Mouse (Mus musculus): ENCODE measurements around the gene Il18r1.

Gene Il18r1

DNA sequence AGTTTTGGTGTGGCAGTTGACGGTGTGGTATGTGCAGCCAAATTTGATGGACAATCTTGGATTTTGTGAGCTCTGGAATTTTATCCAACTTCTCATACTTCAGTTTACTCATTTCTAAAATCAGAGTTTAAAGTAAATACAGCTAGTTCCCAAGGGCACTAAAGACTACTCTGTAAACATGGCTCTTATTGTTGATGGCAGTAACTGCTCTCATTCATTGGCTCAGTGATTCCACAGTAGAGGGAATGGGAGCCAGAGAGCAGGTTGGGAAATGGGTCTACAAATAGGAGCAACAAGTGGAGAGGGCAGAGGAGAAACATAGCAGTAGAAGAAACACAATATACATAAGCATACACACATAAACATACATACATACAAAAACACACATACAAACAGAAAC, 34.4 kb downstream of the Il18r1 start:
- DNase-seq: no peak

- DNase-seq: no peak
Measured at GRCm38 (mm10) chr1:40501126-40501525, 35.8 kb downstream of the Il18r1 start.

DNA sequence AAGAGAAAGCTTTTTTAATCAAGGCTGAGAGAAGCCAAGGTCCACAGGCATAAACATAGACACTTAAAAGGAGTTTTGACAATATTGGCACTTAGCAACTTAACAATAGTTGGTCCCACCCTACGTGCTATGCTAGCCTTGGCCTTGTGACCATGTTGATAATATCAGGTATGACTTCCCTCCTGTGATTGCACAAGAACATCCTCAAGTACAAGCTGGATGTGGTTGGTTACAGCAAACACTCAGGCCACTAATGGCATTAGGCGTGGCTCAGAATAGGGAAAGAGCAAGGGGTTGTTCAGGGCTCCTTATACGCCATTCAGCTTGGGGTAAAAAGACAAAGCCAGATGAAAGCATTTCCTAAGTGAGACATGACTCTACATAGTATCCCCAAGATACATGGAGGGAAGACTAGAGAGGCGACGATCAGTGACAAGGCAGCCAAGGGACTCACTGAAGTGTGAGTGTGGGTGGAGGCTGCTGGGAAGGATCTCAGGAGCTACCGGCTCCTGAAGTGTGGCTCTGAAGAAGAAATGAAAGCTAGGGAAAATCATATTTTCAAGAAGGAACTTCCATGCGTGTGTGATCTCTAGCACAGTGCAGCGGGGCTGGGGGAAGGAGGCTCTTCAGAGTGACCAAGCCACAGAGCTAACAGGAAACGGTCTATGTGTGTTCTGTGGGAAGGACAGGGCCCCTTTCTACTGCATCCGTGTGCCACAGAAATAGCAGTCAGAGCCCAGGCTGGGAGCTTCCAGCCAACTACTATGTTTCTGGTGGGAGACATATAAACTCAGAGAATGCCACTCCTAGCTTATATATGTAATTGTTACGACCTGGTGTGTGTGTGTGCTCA, 36.4 kb downstream of the Il18r1 start:
- peak; percentile 17 for DNase-seq

- no peak for DNase-seq
Measured at GRCm38 (mm10) chr1:40504548-40504947, 39.2 kb downstream of the Il18r1 start.

GRCm38 (mm10) chr1:40514851-40515585, 49.7 kb downstream of the Il18r1 start, which contains the start of gene Il18rap:
TSS of gene Il18rap (plus strand) at chr1:40515362.
- no peak for DNase-seq

DNA sequence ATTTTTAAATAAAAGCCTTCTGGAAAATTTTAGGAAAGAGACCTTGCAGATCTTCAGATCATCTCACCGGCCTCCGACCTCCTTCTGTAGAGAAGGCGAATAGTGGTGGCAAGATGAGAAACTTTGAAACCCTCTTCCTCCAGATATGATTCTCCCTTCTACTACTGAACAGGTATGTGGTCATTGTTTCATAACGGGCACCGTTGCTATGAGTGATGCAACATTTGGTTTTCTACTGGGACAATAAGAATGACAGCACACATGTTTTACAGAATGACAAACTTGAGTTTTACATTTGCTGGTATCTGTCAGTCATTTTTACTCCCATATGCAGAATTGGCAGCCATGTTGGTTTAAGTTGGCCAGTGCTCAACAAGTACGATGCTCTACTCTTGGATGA, 51.0 kb downstream of the Il18r1 start:
- DNase-seq: no peak

DNA sequence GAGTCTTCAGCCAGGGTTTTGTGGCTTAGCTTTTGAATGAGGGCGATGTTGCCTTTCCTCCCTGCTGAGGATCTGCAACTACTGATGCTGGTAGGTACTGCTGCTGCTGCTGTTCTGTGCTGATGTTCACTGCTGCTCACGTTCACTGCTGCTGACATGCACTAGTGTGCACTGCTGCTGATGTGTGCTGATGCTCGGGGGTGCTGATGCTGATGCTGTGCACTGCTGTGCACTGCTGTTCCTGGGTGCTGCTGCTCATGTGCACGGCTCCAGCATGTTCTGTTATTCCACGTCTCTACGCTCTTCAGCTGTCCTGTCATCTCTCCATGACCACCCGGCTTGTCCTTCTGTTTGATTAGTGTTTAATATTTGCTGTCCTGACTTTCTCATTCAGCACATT, 57.6 kb downstream of the Il18r1 start:
- no peak for DNase-seq

GRCm38 (mm10) chr1:40523971-40524722, 58.8 kb downstream of the Il18r1 start:
- no peak for DNase-seq

- DNase-seq: no peak
Measured at GRCm38 (mm10) chr1:40529287-40529686, 63.9 kb downstream of the Il18r1 start.

GRCm38 (mm10) chr1:40537577-40537976, 72.2 kb downstream of the Il18r1 start:
- no peak for DNase-seq

- DNase-seq: peak; percentile 80
Measured at GRCm38 (mm10) chr1:40544650-40545049, 79.3 kb downstream of the Il18r1 start.

GRCm38 (mm10) chr1:40546645-40547044, 81.3 kb downstream of the Il18r1 start:
- DNase-seq: no peak

DNA sequence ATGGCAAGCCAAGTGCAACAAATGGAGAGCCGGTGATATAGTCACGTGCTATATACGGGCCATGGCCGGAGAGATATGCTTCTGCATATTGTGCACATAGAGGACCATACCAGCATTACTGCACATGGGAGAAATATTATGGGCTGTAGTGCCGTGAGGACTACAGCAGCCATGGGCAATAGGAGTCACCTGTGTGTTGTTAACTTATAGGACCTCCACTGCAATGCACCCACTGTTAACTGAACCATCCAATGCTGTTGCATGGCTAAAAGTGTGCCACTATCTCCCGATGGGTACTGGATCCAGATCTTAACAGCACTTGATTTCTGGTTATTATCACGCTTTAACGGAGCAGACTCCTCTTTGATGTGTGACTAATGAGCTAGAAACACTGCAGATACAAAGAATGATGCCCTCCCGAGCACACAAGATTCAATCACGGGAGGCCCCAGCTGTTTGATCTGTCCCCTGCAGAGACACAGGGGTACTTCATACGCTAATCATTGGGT, 81.8 kb downstream of the Il18r1 start:
- no peak for DNase-seq

DNA sequence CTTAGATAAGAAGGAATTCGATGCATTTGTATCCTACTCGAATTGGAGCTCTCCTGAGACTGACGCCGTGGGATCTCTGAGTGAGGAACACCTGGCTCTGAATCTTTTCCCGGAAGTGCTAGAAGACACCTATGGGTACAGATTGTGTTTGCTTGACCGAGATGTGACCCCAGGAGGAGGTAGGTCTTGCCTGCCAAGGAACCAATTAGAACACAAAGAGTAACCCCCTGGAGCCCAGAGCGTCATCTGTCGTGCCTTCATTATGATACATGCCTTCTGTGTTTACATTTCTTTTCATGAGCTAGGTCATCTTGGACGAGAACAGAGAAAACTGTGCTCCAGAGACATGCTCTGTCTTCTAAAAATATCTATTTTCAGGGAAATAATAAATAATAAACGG, 82.4 kb downstream of the Il18r1 start:
- DNase-seq: no peak

Data from lung, postnatal 14 days (tissue).